Mouse (Mus musculus) megakaryocyte, embryonic 14.5 days (primary cell): ENCODE results near the gene Zdhhc7.

Experiments
- FLI1 ChIP-seq: IDR thresholded peaks from 2 replicates; pipeline ENCODE4 v1.6.1; 2012; ENCODE audit warnings: low read length, inconsistent platforms, mixed read lengths
- GATA1 ChIP-seq: IDR thresholded peaks from 3 replicates; pipeline ENCODE4 v1.6.1; 2012; ENCODE audit warnings: mixed read lengths, low read length, inconsistent platforms, borderline replicate concordance

DNA sequence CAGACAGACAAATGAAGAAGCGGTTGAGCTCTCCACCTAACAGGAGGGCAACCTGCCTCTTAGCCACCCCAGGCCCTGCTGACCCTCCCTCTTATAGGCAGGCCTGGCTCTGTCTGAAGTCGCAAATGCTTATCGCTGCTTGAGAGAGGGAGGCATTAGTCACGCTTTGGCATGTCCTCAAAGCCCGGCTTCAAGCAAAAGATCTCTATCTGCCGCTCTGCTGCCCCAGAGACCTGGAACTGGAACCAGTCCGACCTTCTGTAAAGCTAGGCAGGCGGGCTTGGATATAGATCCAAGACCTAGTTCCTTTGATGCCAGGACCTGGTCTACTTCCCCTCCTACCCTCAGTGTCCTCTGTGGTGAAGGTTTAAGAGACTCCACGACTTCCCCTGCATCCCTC is 29.0 kb downstream of the Zdhhc7 start:
- TF ChIP-seq GATA1 (no peak), FLI1 (no peak)
